Mouse (Mus musculus) spleen, postnatal 36 days (tissue): ENCODE measurements around the gene Ccndbp1.
"Not testable (repeated sequence)": the region's sequence is repeated elsewhere in the genome, so short reads cannot be mapped to it uniquely, and the experiment has no call there.

Experiments used
- DNase-seq, 2 experiments: peaks; one replicate each; pipeline ENCODE4 v3.0.0; 2022; ENCODE audit warnings: low spot score in 2 of 2, mixed read lengths in 1 of 2

Gene Ccndbp1

GRCm38 (mm10) chr2:121007925-121008663 lies at the start of gene Ccndbp1:
Ccndbp1 (plus strand) TSS chr2:121008403.
- DNase-seq = peak; percentile 92 to 93

- no peak for DNase-seq
Measured at GRCm38 (mm10) chr2:120959363-120959762, 48.8 kb upstream of the Ccndbp1 start.

- DNase-seq = no peak
Measured at GRCm38 (mm10) chr2:120959827-120960226, 48.4 kb upstream of the Ccndbp1 start.

- no peak for DNase-seq
Measured at GRCm38 (mm10) chr2:120960261-120960660, 47.9 kb upstream of the Ccndbp1 start.

GRCm38 (mm10) chr2:120963110-120963509 lies 45.1 kb upstream of the Ccndbp1 start:
- no peak for DNase-seq

GRCm38 (mm10) chr2:120965486-120965885 lies 42.7 kb upstream of the Ccndbp1 start:
- no peak for DNase-seq

GRCm38 (mm10) chr2:120970045-120970539 lies 38.1 kb upstream of the Ccndbp1 start:
- DNase-seq = peak in 1 of 2 experiments; percentile 22

- DNase-seq = peak; percentile 90 to 91
Measured at GRCm38 (mm10) chr2:120970559-120971080, 37.6 kb upstream of the Ccndbp1 start, which contains the start of gene Ubr1. Ubr1 (minus strand) TSS chr2:120970715.

- DNase-seq = no peak
Measured at GRCm38 (mm10) chr2:120971766-120972165, 36.4 kb upstream of the Ccndbp1 start.

DNA sequence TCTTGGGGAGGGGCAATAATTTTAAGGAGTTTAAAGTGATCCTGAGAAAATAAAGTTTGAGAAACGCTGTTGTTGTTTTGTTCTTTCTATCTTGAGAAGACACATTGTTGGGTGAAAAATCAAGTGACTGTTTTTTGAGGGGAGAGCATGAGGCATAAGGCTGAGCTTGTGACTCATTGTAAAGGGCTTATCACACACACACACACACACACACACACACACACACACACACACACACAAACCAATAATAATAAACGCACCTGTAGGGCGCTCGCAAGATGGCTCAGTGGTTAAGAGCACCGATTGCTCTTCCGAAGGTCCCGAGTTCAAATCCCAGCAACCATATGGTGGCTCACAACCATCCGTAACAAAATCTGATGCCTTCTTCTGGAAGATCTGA lies 35.9 kb upstream of the Ccndbp1 start:
- not testable (repeated sequence) for DNase-seq

GRCm38 (mm10) chr2:120972964-120973363 lies 35.2 kb upstream of the Ccndbp1 start:
- DNase-seq = peak in 1 of 2 experiments; percentile 5

DNA sequence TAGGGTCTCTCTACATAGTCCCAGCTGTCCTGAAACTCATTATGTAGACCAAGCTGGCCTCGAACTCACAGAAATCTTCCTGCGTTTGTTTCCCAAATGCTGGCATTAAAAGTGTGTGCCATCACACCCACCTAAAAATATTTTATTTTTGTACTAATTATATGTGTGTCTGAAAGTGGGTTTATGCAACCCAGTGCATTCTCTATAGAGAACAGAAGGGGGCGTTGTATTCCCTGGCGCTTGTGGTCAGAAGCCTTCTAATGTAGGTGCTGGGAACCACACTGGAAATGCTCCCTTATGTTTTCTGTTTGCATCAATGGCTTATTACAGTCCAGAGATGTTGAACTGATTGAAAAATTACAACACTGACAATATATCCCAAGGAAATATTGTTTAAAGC lies 31.9 kb upstream of the Ccndbp1 start:
- DNase-seq = peak in 1 of 2 experiments; percentile 22

DNA sequence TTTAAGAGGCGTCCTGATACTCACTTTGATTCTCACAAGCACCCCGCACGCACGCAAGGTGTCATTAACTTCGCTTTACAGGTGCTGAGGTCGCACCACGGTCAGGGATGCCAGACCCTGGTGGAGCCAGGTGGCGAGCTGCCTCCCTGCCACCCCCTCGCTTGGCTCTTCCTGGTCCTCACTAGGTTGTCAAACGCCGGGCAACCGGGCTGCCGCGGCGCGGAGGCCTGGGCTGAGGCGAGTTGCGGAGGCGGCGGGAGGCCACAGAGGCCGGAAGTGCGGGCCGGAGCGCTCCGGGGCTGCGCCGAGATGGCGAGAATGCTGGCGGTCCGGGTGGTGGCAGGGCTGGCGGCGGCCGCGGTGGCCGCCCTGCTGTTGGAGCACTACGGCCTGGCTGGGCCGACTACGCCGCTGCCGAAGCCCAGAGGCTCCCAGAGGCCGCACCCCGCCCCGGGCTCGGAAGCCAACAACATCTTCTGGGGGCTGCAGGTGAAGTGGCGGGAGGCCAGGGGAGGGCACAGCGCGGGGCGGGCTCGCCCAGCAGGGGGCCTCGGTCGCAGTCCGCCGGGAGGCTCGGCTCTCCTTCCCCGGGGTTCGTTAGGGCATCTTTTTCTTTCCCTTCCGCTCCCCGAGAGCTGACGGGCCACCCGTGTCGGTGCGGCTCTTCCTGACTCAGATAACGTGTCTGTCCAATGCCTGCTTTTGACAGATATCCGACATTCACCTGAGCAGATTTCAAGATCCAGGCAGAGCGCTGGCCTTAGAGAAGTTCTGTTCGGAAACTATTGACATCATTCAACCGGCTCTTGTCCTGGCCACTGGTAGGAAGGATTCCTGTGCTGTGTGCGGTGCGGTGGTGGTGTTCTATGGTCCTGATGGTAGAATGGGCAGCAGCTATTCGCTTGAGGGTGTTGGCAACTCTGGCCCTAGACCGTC lies 30.9 kb upstream of the Ccndbp1 start, which contains the start of gene Tmem62:
Gene Tmem62, plus strand, starts transcription at position 28 of the 936 bp plus-strand sequence.
- peak; percentile 71 to 73 for DNase-seq

DNA sequence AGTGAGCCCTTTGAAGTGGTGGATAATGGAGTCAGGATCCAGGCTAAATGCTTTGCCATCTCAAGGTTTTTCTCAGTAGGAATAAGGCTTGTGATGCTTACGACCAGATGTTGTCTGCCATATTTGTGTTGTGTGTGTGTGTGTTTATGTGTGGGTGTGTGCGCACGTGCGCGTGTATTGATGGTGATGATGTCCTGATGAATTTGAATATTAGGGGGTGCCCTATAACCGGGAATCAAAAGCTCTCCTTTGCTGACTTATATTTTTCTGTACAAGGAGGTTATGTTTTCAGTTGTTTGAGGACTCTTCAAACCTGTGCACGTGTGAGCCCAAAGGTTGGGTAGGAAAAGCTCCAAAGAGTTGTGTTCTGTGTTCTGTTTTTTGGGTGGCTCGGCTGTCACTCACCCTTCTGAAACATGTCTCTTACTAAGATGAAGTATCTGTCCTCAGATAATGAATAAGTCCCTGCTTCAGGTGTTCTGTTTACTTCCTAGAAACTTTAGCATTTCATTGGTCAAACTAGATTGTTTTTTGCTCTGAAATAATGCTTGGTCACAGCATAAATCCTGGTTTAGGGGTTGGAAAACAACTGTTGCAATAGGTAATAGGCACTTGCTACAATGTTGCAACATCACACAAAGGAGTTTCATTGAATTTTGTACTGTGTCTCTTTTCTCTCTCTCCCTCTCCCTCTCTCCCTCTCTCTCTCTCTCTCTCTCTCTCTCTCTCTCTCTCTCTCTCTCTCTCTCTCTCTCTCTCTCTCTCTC lies 30.1 kb upstream of the Ccndbp1 start:
- DNase-seq = no peak

DNA sequence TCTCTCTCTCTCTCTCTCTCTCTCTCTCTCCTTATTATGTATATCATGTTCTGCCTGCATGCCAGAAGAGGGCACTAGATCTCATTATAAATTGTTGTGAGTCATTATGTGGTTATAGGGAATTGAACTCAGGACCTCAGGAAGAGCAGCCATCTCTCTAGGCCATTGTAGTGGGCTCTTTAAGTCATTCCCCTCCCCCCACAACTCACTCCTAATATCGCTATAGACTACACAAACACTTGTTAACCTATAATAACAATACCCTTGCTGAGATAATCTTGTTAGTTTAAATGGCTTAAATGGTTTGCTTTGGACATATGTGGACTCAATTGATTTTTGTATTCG lies 29.5 kb upstream of the Ccndbp1 start:
- peak in 1 of 2 experiments; percentile 11 for DNase-seq

GRCm38 (mm10) chr2:120979819-120980218 lies 28.4 kb upstream of the Ccndbp1 start:
- no peak for DNase-seq

DNA sequence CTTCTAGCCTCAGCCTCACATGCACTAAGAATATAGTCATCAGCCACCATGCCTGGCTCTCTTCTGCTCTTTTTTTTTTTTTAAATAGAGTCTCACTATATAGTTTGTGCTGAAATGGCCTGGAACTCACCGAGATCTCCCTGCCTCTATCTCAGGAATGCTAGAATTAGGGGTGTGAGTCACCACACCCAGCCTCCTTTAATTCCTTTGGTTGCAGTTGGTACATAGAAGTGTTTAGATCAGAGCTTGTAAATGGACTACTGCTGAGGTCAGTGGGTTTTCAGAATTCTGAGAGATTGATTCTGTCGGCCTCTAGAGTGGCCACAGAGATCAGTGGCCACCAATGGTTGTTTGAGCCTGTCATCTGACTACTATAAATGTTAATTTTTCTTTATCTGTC lies 27.3 kb upstream of the Ccndbp1 start:
- DNase-seq = no peak

DNA sequence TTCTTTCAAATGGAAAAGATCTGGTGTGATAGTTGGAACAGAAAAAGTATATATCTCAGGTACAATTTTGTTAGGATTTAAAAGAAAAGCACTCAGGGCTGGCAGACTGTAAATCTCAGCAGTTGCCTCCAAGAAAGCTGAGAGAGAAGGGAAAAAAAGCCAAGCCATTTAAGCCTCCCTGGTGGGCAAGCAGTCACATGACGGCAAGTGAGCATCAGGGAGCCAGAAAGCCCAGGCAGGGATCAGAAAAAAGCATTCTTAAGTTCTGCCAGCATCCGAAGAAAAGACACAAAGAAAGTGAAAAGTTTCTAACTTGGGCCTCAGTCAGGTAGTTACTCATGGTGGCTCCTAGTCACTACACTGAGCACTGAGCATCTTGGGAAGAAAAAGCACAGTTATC lies 24.6 kb upstream of the Ccndbp1 start:
- no peak for DNase-seq

- DNase-seq = no peak
Measured at GRCm38 (mm10) chr2:120985241-120985640, 23.0 kb upstream of the Ccndbp1 start.

DNA sequence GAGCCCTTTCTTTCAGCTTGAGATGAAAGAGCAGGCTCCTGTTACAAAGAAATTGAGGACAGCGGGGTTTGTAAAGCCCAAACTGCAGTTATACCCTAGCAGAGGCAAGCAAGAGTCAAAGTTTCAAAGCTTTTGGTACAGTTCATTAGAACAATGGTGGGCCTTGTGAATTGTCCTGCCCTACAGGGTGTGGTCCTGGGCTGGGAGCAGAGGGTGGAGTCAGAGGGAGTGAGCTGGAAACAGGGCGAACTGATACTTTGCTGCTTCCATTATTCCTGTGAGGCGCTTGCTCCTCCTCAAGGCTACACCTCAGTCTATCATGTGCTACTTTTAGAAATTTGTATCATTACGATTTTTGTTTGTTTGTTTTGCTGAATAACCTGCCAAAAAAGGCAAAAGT lies 17.0 kb upstream of the Ccndbp1 start:
- DNase-seq = no peak

GRCm38 (mm10) chr2:120996607-120997006 lies 11.6 kb upstream of the Ccndbp1 start:
- DNase-seq = not testable (repeated sequence)
